Mouse (Mus musculus) heart, postnatal 25 days (tissue): ENCODE data around the gene Hipk4. TPM values are rescaled to one million over a fixed set of nuclear protein-coding genes. Genes with fewer than 3 reads are reported as not detected.
A peak's percentile ranks its signal among the peaks of the same experiment; 100 is the strongest.
"Not testable (repeated sequence)": the region's sequence is repeated elsewhere in the genome, so short reads cannot be mapped to it uniquely, and the experiment has no call there.

Experiments used
- DNase-seq: peaks from one replicate; pipeline ENCODE4 v3.0.0; 2022; ENCODE audit warnings: low spot score
- intact Hi-C: fragments of 180-260 bp; cut with DNase I; formaldehyde crosslinking; loops from one replicate; pipeline ENCODE4 v1.15.1; 2025
- total RNA-seq, 2 experiments: library from RNA; stranded (reverse); gene quantifications; 2 replicates each; pipeline ENCODE4 v1.2.3; 2021

Gene Hipk4
- total RNA-seq, 2 experiments from 2014 or later: 0.13 to 0.17 TPM

- no peak for DNase-seq
- intact Hi-C loops: no loop called here
Observed at GRCm38 (mm10) chr7:27493022-27493421, 30.0 kb upstream of the Hipk4 start.

- intact Hi-C loops: no loop called here
- no peak for DNase-seq
Observed at GRCm38 (mm10) chr7:27493450-27493849, 29.6 kb upstream of the Hipk4 start.

GRCm38 (mm10) chr7:27494659-27495367, 28.3 kb upstream of the Hipk4 start:
- DNase-seq, intact Hi-C loops: not testable (repeated sequence)

GRCm38 (mm10) chr7:27499036-27499435, 24.0 kb upstream of the Hipk4 start, which contains the start of gene Prx:
Gene Prx (plus strand): TSS chr7:27499324.
- no peak for DNase-seq
- intact Hi-C loops: no loop called here

DNA sequence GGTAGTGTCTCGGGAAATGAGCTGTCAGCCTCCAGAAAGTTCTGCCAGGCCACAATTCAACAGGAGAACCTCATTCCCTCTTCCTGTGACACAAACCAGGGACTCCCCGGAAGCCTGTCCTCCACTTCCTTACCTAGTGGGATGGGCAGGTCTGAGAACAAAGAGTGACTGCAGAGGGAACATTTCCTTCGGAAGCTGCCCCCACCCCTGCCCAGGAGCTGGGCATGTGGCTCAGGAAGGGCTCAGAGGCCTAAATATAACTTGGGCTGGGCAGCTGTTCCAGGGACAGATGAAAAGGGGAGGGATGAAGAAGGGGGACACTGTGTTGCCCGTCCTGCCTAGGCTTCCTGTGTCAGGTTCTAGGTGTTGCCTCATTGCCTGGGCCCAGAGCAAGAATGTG, 21.4 kb upstream of the Hipk4 start:
- intact Hi-C loops: no loop called here
- DNase-seq: no peak

GRCm38 (mm10) chr7:27506765-27507370, 16.2 kb upstream of the Hipk4 start:
- intact Hi-C loops: loop anchor here (2.0 to 5.0 kb wide), 2 partner anchors 16 to 60 kb away; partner anchors contain the start of genes Blvrb and Sptbn4
- no peak for DNase-seq

DNA sequence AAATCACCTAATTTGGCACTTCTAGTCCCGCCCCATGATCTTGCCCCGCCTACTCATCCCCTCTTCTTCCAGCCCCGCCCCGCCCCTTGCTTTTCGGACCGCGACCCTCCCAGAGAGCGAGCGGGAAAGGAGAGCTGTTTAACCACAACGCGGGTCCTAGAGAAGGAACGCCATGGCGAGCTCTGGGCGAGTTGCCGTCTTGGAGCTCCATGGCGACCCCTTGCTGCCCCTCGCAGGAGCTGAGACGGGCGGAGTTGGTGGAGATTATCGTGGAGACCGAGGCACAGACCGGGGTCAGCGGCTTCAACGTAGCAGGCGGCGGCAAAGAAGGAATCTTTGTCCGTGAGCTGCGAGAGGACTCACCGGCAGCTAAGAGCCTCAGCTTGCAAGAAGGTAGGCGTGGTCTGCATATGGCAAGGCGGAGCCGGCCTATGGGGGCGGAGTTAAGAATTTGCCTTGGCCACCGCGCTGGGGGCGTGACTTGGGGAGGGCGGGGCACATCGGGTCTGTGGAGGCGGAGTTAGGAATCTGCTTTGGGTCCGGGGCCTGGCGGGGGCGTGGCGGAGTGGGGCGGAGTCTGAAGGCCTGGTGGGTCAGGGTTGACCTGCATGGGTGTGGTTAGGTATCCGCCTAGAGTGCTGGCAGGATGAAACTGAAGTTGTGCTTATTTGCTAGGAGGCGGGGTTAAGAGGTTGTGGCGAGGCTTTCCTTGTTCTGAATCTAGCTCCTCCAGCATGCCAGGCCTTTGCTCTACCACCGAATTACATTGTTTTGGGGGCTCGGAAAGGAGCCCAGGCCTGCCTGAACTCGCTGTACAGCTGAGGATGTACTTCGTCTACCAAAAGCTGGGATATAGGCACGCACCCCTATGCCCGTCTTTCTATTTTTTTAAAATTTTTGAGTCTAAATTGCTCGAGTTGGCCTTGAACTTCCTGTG, 15.1 kb upstream of the Hipk4 start:
- intact Hi-C loops: loop anchor here (2.0 to 5.0 kb wide), 2 partner anchors 17 to 61 kb away; partner anchors contain the start of genes Blvrb and Sptbn4
- peak; percentile 94 for DNase-seq

GRCm38 (mm10) chr7:27508648-27509005, 14.4 kb upstream of the Hipk4 start:
- intact Hi-C loops: loop anchor here (5.0 kb wide), 1 partner anchor 61 kb away; the partner anchor contains the start of genes Blvrb and Sptbn4
- no peak for DNase-seq

DNA sequence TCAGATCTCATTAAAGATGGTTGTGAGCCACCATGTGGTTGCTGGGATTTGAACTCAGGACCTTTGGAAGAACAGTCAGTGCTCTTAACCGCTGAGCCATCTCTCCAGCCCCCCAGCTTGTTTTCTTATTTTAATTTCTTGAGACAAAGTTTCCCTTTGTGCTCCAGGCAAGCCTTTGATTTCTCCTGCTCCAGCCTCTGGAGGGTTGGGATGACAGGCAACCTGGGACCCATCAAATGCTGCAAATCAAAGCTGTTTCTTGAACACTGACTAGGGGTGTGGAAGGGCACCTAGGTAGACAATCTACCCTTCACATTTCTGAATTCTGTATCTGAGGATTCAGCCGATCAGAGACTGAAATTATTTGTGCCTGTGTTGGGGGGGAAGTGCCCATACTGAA, 12.3 kb upstream of the Hipk4 start:
- intact Hi-C loops: no loop called here
- no peak for DNase-seq

- DNase-seq: no peak
- intact Hi-C loops: loop anchor here (5.0 kb wide), 1 partner anchor 108 kb away; no protein-coding TSS in a partner anchor
Observed at GRCm38 (mm10) chr7:27514961-27515360, 8.1 kb upstream of the Hipk4 start.

DNA sequence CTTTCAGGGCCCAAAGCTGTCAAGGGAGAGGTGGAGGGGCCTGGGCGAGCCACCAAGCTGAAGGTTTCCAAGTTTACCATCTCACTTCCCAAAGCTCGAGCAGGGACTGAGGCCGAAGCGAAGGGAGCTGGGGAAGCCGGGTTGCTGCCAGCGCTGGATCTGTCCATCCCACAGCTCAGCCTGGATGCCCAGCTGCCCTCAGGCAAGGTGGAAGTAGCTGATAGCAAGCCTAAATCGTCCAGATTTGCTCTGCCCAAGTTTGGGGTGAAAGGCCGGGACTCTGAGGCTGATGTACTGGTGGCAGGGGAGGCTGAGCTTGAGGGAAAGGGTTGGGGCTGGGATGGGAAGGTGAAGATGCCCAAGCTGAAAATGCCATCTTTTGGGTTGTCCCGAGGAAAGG, 4.8 kb upstream of the Hipk4 start:
- intact Hi-C loops: loop anchor here (5.0 kb wide), 1 partner anchor 111 kb away; no protein-coding TSS in a partner anchor
- DNase-seq: no peak

DNA sequence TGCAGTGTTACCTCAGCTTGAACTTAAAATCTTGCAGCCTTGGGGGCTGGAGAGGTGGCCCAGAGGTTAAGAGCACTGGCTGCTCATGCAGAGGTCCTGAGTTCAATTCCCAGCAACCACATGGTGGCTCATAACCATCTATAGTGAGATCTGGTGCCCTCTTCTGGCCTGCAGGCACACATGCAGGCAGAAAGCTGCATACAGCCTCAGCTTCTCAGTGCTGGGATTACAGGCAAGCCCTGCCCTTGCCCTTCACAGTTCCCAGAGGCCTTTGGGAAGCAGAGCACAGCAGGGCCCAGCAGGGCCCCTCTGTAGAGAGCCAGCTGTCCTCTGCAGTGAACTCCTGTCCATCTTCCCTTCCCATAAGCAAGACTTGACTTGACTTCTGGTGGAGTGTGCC, 3.0 kb upstream of the Hipk4 start:
- intact Hi-C loops: no loop called here
- no peak for DNase-seq

GRCm38 (mm10) chr7:27520599-27520998, 2.5 kb upstream of the Hipk4 start:
- intact Hi-C loops: no loop called here
- DNase-seq: no peak

DNA sequence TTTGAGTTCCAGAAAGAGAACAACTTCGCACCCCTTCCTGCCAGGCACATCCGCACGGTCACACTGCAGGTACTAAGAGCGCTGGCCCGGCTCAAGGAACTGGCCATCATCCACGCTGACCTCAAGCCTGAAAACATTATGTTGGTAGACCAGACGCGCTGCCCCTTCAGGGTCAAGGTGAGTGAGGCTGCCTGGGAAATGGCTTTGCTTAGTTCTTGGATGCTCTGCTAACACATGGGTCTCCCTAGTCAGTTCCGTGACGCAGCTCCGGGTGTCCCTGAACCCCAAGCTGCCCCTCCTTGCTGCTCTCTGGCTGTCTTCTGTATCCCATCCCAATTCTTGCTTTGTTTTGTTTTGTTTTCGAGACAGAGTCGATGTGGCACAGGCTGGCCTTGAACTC, 738 bp downstream of the Hipk4 start:
- intact Hi-C loops: no loop called here
- DNase-seq: no peak

DNA sequence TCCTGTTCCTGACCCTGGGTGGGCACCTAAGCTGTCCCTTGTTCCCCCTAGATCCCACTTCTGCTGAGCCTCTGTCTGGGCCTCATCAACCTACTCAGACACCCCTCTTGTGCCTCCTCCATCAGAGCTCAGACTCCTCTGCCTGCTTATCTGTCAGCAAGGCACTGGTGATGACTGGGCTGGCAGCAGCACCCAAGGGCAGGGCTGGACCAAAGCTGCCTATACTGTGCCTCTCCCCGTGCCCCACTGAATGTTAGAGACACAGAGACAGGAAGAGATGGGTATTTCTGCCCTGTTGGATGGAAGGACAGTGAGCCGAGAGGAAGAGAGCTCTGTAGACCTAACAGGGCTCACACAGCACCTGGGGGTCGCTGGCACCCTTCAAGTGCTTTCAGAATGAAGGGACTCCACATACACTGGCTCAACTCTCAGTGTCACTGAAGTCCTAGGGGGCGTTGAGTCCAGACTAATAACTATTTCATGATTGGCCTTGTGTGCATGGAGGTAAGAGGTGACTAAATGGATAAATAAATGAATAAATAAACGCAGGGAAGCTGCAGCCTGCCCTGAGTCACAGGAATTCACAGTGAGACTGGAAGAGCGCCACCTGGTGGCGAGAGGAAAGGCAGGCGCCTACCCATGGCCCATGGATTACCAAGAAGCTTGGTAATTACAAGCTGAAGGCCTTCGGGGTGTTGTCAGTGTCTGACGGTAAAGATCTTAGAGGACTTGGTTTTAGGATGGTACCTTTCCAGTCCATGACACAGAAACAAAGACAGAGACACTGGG, 3.2 kb downstream of the Hipk4 start:
- intact Hi-C loops: loop anchor here (2.0 to 5.0 kb wide), 2 partner anchors 49 to 189 kb away; partner anchors contain the start of gene Ltbp4
- DNase-seq: peak; percentile 40

GRCm38 (mm10) chr7:27529070-27529469, 6.0 kb downstream of the Hipk4 start:
- intact Hi-C loops: loop anchor here (5.0 kb wide), 1 partner anchor 52 kb away; no protein-coding TSS in a partner anchor
- no peak for DNase-seq

DNA sequence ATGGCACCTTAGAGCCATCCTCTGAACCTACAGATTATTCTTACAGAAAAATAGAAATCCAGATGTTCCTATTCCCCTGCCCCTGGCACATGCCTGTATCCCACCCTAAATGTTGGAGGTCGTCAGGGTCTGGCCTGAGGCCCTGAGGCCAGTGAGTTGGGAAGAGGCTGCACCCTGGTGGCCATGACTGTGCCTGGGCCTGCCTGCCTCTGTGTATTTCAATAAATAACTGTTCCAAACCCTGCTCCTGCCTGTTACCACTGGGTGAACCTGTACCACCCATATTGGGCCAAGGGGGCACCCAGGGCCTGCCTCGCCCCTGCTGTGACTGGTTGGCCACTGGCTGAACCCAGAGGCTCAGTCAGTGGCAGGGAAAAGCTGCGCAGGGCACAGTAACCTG, 7.9 kb downstream of the Hipk4 start:
- intact Hi-C loops: no loop called here
- no peak for DNase-seq

DNA sequence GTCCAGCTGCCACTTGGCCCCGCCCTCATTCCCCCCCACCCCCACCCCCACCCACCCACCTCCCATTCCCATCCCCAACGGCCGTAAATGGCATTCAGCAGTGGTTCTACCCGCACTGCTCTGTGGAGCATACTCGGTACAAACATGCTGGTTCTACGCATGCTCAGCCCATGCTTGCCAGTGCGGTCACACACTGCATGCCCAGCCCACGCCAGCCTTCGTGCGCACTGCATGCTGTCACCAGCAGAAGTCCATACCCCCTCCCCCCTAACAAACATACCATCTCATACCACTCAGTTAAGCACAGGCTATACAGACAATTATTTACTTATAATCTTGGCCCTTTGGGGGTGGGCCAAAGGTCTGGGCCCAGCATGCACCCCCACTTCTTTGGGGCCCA, 8.6 kb downstream of the Hipk4 start:
- no peak for DNase-seq
- intact Hi-C loops: no loop called here

DNA sequence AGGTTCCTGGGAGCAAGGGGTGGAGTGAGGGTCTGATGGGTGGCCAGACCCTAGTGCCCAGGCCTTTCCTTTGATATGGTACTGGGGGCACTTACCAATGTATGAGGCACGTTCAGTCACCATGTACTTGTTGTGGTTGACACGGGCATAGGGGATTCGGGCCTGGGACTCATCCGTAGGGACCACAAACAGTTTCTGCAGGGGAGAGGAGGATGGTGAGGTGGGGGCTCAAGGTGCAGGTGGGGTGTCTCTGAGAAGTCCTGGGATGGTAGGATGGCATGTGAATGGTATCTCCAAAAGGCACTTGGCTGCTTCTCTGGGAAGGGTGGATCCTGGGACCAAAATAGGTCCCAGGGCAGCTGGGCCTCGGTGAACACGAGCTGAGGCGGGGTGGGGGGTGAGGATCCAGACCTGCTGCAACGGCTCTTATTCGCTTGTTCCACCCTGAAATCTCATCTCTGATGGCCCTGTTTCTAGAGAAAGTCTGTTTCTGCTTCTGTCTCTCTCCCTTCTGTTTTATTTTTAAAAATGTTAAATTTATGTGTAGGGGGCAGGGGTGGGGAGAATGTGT, 9.5 kb downstream of the Hipk4 start:
- intact Hi-C loops: no loop called here
- DNase-seq: no peak
